In genomic region chr2:28564380-28564779, GRCm38 (mm10) we compare ENCODE assay signal across 31 mouse cellular contexts. TPM values are rescaled to one million over a fixed set of nuclear protein-coding genes. Genes with fewer than 3 reads are reported as not detected.
DNase-seq lines count a peak whose midpoint lies in the region; ATAC-seq and TF ChIP-seq lines count a peak whose summit lies in the region.
"Had no signal": no experiment of that assay in that cellular context is flagged by ENCODE, and none has a peak within 500 bp of the region (broad histone marks: within the 10 kb centered on the region; RNA-seq: fewer than 3 reads in every experiment).

No protein-coding gene starts in this region.

- H3K4me1 ChIP-seq in kidney, postnatal 0 days (replicated peaks; ENCODE audit: insufficient read depth, low read length): no peaks in the 10 kb centered on the region
- H3K4me1 ChIP-seq: forebrain, embryonic 13.5 days; heart, embryonic 10.5 days; heart, embryonic 13.5 days; hindbrain, embryonic 15.5 days had no signal

- peak overlapping the region; percentile 46 for H3K27ac ChIP-seq in gastrocnemius, adult 2 months
- no peak overlapping the region for H3K27ac ChIP-seq in kidney, postnatal 0 days
- H3K27ac ChIP-seq: forebrain, embryonic 10.5 days; forebrain, embryonic 13.5 days; heart, embryonic 10.5 days; heart, embryonic 13.5 days; hindbrain, embryonic 15.5 days had no signal

- no peak overlapping the region for H3K9ac ChIP-seq in kidney, postnatal 0 days (ENCODE audit: low read depth, low read length)
- H3K9ac ChIP-seq: forebrain, embryonic 13.5 days; heart, embryonic 13.5 days; hindbrain, embryonic 15.5 days had no signal

- no peaks in the 10 kb centered on the region for H3K27me3 ChIP-seq in kidney, postnatal 0 days (ENCODE audit: insufficient read depth, low read length)
- H3K27me3 ChIP-seq: forebrain, embryonic 13.5 days; heart, embryonic 13.5 days; hindbrain, embryonic 15.5 days had no signal

- H3K9me3 ChIP-seq in kidney, postnatal 0 days (replicated peaks; ENCODE audit: low read length): no peaks in the 10 kb centered on the region
- H3K9me3 ChIP-seq: forebrain, embryonic 10.5 days; forebrain, embryonic 13.5 days; G1E; heart, embryonic 10.5 days; heart, embryonic 13.5 days; hindbrain, embryonic 15.5 days had no signal

- WGBS in kidney, postnatal 0 days: 91% methylated on average over 4 of the region's 4 CpGs

- no peak for DNase-seq in gastrocnemius, adult 2 months
- DNase-seq in gastrocnemius, postnatal 36 days: no peak
- no peak for DNase-seq in kidney, postnatal 0 days (ENCODE audit: low spot score)
- no peak for DNase-seq in kidney, postnatal 4 days
- DNase-seq in ES-CJ7 (ENCODE audit: low read depth, low spot score): peak; percentile 7
- DNase-seq in ZHBTc4 (ENCODE audit: low read depth, low spot score): peak; percentile 20
- DNase-seq in heart, adult 8-10 months (ENCODE audit: low spot score): no peak
- DNase-seq: adrenal gland, postnatal 10 days; cerebellum, adult 18-20 months; cerebellum, adult 9-10 months; gastrocnemius, postnatal 14 days; heart, adult 18-20 months; heart, postnatal 14 days; heart, postnatal 4 days; kidney, adult 11 months; kidney, adult 8-10 months had no signal

- no peak for TF ChIP-seq CTCF in gastrocnemius, adult 2 months (IDR thresholded peaks at IDR 0.05)
- TF ChIP-seq CTCF in kidney, postnatal 0 days (IDR thresholded peaks at IDR 0.05; ENCODE audit: low read depth): no peak

- peaks cover 29% of the 10 kb centered on the region for H3K36me3 ChIP-seq in kidney, postnatal 0 days (ENCODE audit: insufficient read depth, low read length)

- ATAC-seq in kidney, postnatal 0 days (replicated peaks; ENCODE audit: low FRiP score, low read depth): 0 out of 2 replicates have a peak, but pooled peaks have one; percentile 15
- ATAC-seq in inflammation-experienced regulatory T-cells, adult 6 months: no peak
- ATAC-seq: CD4-positive, CD25-positive, alpha-beta regulatory T cell, adult 4 months; forebrain, embryonic 13.5 days; forebrain, embryonic 16.5 days had no signal

- no peak overlapping the region for H3K4me2 ChIP-seq in kidney, postnatal 0 days (ENCODE audit: low read length)
- H3K4me2 ChIP-seq: forebrain, embryonic 13.5 days; heart, embryonic 13.5 days; hindbrain, embryonic 15.5 days had no signal

- H3K4me3 ChIP-seq in gastrocnemius, adult 2 months: no peak overlapping the region
- H3K4me3 ChIP-seq in kidney, postnatal 0 days (replicated peaks; ENCODE audit: low read depth, low read length): no peak overlapping the region
- H3K4me3 ChIP-seq: forebrain, embryonic 10.5 days; forebrain, embryonic 13.5 days; heart, embryonic 10.5 days; heart, embryonic 13.5 days; hindbrain, embryonic 15.5 days had no signal

- intact Hi-C loops in gastrocnemius, adult 2 months (cut with DNase I): no loop called here
- intact Hi-C loops in gastrocnemius, postnatal 36 days (cut with DNase I): no loop called here

RNA-seq across cellular contexts. Expression of gene Cel, which starts 1.2 kb away (rescaled TPM):
- total RNA-seq in gastrocnemius, adult 2 months (2021): not detected
- total RNA-seq in gastrocnemius, postnatal 36 days (2021): not detected
- not detected in 2 replicates for polyA plus RNA-seq in kidney, postnatal 0 days (2015; fragmentation: Nextera tagmentation; extraction: Ambion mirVana)
- polyA plus RNA-seq in inflammation-experienced regulatory T-cells, adult 6 months (2017; shearing (Covaris generic)): not detected
- total RNA-seq in heart, adult 8-10 months (2022): not detected
- total RNA-seq: adrenal gland, adult 18-20 months; adrenal gland, postnatal 36 days; G1E; gastrocnemius, postnatal 14 days; heart, adult 18-20 months; heart, postnatal 14 days; heart, postnatal 4 days had no signal
- polyA plus RNA-seq: C2C12; CD4-positive, CD25-positive, alpha-beta regulatory T cell, adult 4 months; embryonic facial prominence, embryonic 14.5 days; forebrain, embryonic 10.5 days; forebrain, embryonic 13.5 days; forebrain, embryonic 16.5 days; G1E; heart, embryonic 10.5 days; heart, embryonic 13.5 days; hindbrain, embryonic 11.5 days had no signal

RNA-seq across cellular contexts. Expression of gene Gtf3c5, which starts 19.2 kb away (rescaled TPM):
- total RNA-seq in gastrocnemius, adult 2 months (2021): 1 to 10 TPM; 7.2 to 8.0 TPM
- 1 to 10 TPM; 5.9 to 6.2 TPM for total RNA-seq in gastrocnemius, postnatal 36 days (2021)
- 19.6 and 22.4 TPM in 2 replicates for polyA plus RNA-seq in kidney, postnatal 0 days (2015; fragmentation: Nextera tagmentation; extraction: Ambion mirVana)
- 10 to 100 TPM; 11.3 to 17.4 (median 16.2) TPM for polyA plus RNA-seq in inflammation-experienced regulatory T-cells, adult 6 months (2017; shearing (Covaris generic))
- total RNA-seq in heart, adult 8-10 months (2022): 10 to 100 TPM in 3 of 4 experiments, 1 to 10 TPM in 1; 9.9 to 13.2 (median 10.6) TPM

RNA-seq across cellular contexts. Expression of gene Ralgds, which starts 51.5 kb away (rescaled TPM):
- total RNA-seq in gastrocnemius, adult 2 months (2021): 10 to 100 TPM in 1 of 2 experiments, 1 to 10 TPM in 1; 9.9 to 10.1 TPM
- total RNA-seq in gastrocnemius, postnatal 36 days (2021): 1 to 10 TPM; 8.5 to 9.4 TPM
- 16.0 and 18.1 TPM in 2 replicates for polyA plus RNA-seq in kidney, postnatal 0 days (2015; fragmentation: Nextera tagmentation; extraction: Ambion mirVana)
- 1 to 10 TPM; 5.7 to 7.5 (median 5.9) TPM for polyA plus RNA-seq in inflammation-experienced regulatory T-cells, adult 6 months (2017; shearing (Covaris generic))
- total RNA-seq in heart, adult 8-10 months (2022): 10 to 100 TPM in 2 of 4 experiments, 1 to 10 TPM in 2; 8.5 to 13.9 (median 9.8) TPM

RNA-seq across cellular contexts. Expression of gene Gfi1b, which starts 57.4 kb away (rescaled TPM):
- total RNA-seq in gastrocnemius, adult 2 months (2021): not detected
- not detected for total RNA-seq in gastrocnemius, postnatal 36 days (2021)
- 0.09 TPM in 1 of 2 replicates, not detected in the other for polyA plus RNA-seq in kidney, postnatal 0 days (2015; fragmentation: Nextera tagmentation; extraction: Ambion mirVana)
- not detected for polyA plus RNA-seq in inflammation-experienced regulatory T-cells, adult 6 months (2017; shearing (Covaris generic))
- under 1 TPM in 1 of 4 experiments, not detected in 3; 0.78 TPM for total RNA-seq in heart, adult 8-10 months (2022)
- total RNA-seq: adrenal gland, adult 18-20 months; adrenal gland, postnatal 36 days; gastrocnemius, adult 18-20 months; gastrocnemius, postnatal 14 days; heart, adult 18-20 months; heart, postnatal 14 days; heart, postnatal 4 days had no signal
- polyA plus RNA-seq: C2C12; CD4-positive, CD25-positive, alpha-beta regulatory T cell, adult 4 months; forebrain, embryonic 16.5 days had no signal

RNA-seq across cellular contexts. Expression of gene Gm10134, which starts 58.5 kb away (rescaled TPM):
- under 1 TPM in 1 of 2 experiments, not detected in 1; 0.98 TPM for total RNA-seq in gastrocnemius, adult 2 months (2021)
- not detected for total RNA-seq in gastrocnemius, postnatal 36 days (2021)
- 10.2 and 11.1 TPM in 2 replicates for polyA plus RNA-seq in kidney, postnatal 0 days (2015; fragmentation: Nextera tagmentation; extraction: Ambion mirVana)
- polyA plus RNA-seq in inflammation-experienced regulatory T-cells, adult 6 months (2017; shearing (Covaris generic)): not detected
- 1 to 10 TPM in 2 of 4 experiments, not detected in 2; 1.4 TPM for total RNA-seq in heart, adult 8-10 months (2022)
- total RNA-seq: G1E had no signal
- polyA plus RNA-seq: C2C12; CD4-positive, CD25-positive, alpha-beta regulatory T cell, adult 4 months; forebrain, embryonic 10.5 days; G1E; heart, embryonic 10.5 days had no signal

Comparison
In these comparisons a context has a peak if more than half of its experiments do, and no peak if none do; other contexts are left out.
1. DNase-seq: peak in ES-CJ7 (single experiment) and ZHBTc4 (single experiment); none in gastrocnemius, adult 2 months (single experiment), gastrocnemius, postnatal 36 days (0 of 2), kidney, postnatal 0 days (single experiment), kidney, postnatal 4 days (0 of 2) and heart, adult 8-10 months (single experiment).